Mouse (Mus musculus) CH12.LX (cell line): Measurements from ENCODE around the gene Phlda3. TPM values are rescaled to one million over a fixed set of nuclear protein-coding genes. Genes with fewer than 3 reads are reported as not detected.

Experiments used
- DNase-seq: peaks from one replicate; pipeline ENCODE4 v3.0.0-alpha.2; 2013; ENCODE audit errors: extremely low read depth
- H3K27ac ChIP-seq: 2 replicates; pipeline ENCODE4 v1.5.1; 2012; ENCODE audit warnings: low read depth, mild to moderate bottlenecking, control low read depth, moderate library complexity; ENCODE audit not compliant: insufficient read depth
- H3K27me3 ChIP-seq: replicated peaks from 2 replicates; pipeline ENCODE3; 2012; ENCODE audit warnings: inconsistent platforms
- H3K36me3 ChIP-seq, 2 experiments: replicated peaks in 1 of 2; 2 replicates each; pipeline versions ENCODE3 to v1.6.1; 2012; ENCODE audit warnings: inconsistent platforms in 1 of 2, low read length in 1 of 2, mild to moderate bottlenecking in 1 of 2, mixed read lengths in 1 of 2, moderate library complexity in 1 of 2; ENCODE audit not compliant: control insufficient read depth in 1 of 2, insufficient read depth in 1 of 2
- H3K4me1 ChIP-seq, 2 experiments: 2 replicates each; pipeline ENCODE4 v1.6.1; 2012; ENCODE audit warnings: inconsistent platforms in 1 of 2, moderate library complexity in 1 of 2; ENCODE audit not compliant: insufficient read depth in 2 of 2, control insufficient read depth in 1 of 2
- H3K4me2 ChIP-seq: 2 replicates; pipeline ENCODE4 v1.6.1; 2012; ENCODE audit warnings: low read depth, mild to moderate bottlenecking, control low read depth; ENCODE audit not compliant: poor library complexity, insufficient read depth, severe bottlenecking
- H3K4me3 ChIP-seq, 3 experiments: fragments of 150-350 bp in 1 of 3; sonication (generic) in 1 of 3; replicated peaks in 1 of 3; 2 replicates each; pipeline versions ENCODE3 to v1.5.1; 2011 to 2012; ENCODE audit warnings: low read depth in 2 of 3, low read length in 2 of 3, mild to moderate bottlenecking in 2 of 3, moderate library complexity in 2 of 3, control low read depth in 1 of 3, improper control_type of control experiment in 1 of 3, inconsistent platforms in 1 of 3, mixed read lengths in 1 of 3; ENCODE audit not compliant: poor library complexity in 1 of 3
- H3K79me2 ChIP-seq: replicated peaks from 2 replicates; pipeline ENCODE4 v1.6.1; 2012; ENCODE audit warnings: mild to moderate bottlenecking, moderate library complexity; ENCODE audit not compliant: control insufficient read depth, poor library complexity, insufficient read depth, severe bottlenecking; ENCODE audit errors: extremely low read depth
- H3K9ac ChIP-seq: 2 replicates; pipeline ENCODE4 v1.6.1; 2012; ENCODE audit warnings: low read depth, mild to moderate bottlenecking, control low read depth, moderate library complexity; ENCODE audit not compliant: insufficient read depth
- H3K9me3 ChIP-seq: replicated peaks from 2 replicates; pipeline ENCODE3; 2012; ENCODE audit warnings: low read length, inconsistent platforms, mixed read lengths
- CHD1 ChIP-seq: IDR thresholded peaks from 2 replicates; pipeline ENCODE4 v1.6.1; 2012; ENCODE audit warnings: low read depth, low read length, improper control_type of control experiment, inconsistent platforms
- CTCF ChIP-seq, 2 experiments: IDR thresholded peaks in 1 of 2; conservative IDR thresholded peaks in 1 of 2; 2 replicates each; pipeline ENCODE4 v1.5.1; 2011 to 2012; ENCODE audit warnings: low read depth in 2 of 2, low read length in 2 of 2, improper control_type of control experiment in 1 of 2, inconsistent platforms in 1 of 2, mild to moderate bottlenecking in 1 of 2, moderate library complexity in 1 of 2
- E2F4 ChIP-seq: IDR thresholded peaks from 2 replicates; pipeline ENCODE4 v1.6.1; 2011; ENCODE audit warnings: low read depth, low read length, improper control_type of control experiment; ENCODE audit not compliant: insufficient replicate concordance
- ELF1 ChIP-seq: IDR thresholded peaks from 2 replicates; pipeline ENCODE4 v1.6.1; 2014; ENCODE audit warnings: low read depth, mild to moderate bottlenecking, inconsistent platforms, low read length, improper control_type of control experiment
- ETS1 ChIP-seq: conservative IDR thresholded peaks from 2 replicates; pipeline ENCODE4 v1.6.1; 2012; ENCODE audit warnings: low read depth, mild to moderate bottlenecking, inconsistent platforms, low read length, improper control_type of control experiment, moderate library complexity
- MAZ ChIP-seq: IDR thresholded peaks from 2 replicates; pipeline ENCODE4 v1.6.1; 2012; ENCODE audit warnings: low read depth, mild to moderate bottlenecking, inconsistent platforms, low read length, improper control_type of control experiment, moderate library complexity
- MEF2A ChIP-seq: IDR thresholded peaks from 2 replicates; pipeline ENCODE4 v1.6.1; 2014; ENCODE audit warnings: low read depth, mild to moderate bottlenecking, inconsistent platforms, low read length, improper control_type of control experiment, borderline replicate concordance
- POLR2AphosphoS2 ChIP-seq: IDR thresholded peaks from 2 replicates; pipeline ENCODE4 v1.6.1; 2011; ENCODE audit warnings: low read depth, low read length, improper control_type of control experiment
- RCOR1 ChIP-seq: conservative IDR thresholded peaks from 2 replicates; pipeline ENCODE4 v1.6.1; 2012; ENCODE audit warnings: low read depth, mild to moderate bottlenecking, inconsistent platforms, low read length, improper control_type of control experiment
- TBP ChIP-seq: conservative IDR thresholded peaks from 2 replicates; pipeline ENCODE4 v1.6.1; 2011; ENCODE audit warnings: low read depth, low read length, improper control_type of control experiment
- TCF12 ChIP-seq: IDR thresholded peaks from 2 replicates; pipeline ENCODE4 v1.6.1; 2014; ENCODE audit warnings: low read depth, mild to moderate bottlenecking, inconsistent platforms, low read length, improper control_type of control experiment
- UBTF ChIP-seq: IDR thresholded peaks from 2 replicates; pipeline ENCODE4 v1.6.1; 2012; ENCODE audit warnings: low read depth, mild to moderate bottlenecking, inconsistent platforms, low read length, improper control_type of control experiment, moderate library complexity
- ZC3H11A ChIP-seq: IDR thresholded peaks from 2 replicates; pipeline ENCODE4 v1.6.1; 2012; ENCODE audit warnings: low read depth, mild to moderate bottlenecking, inconsistent platforms, low read length, improper control_type of control experiment
- ZKSCAN1 ChIP-seq: IDR thresholded peaks from 2 replicates; pipeline ENCODE4 v1.6.1; 2012; ENCODE audit warnings: low read depth, inconsistent platforms, low read length, improper control_type of control experiment, borderline replicate concordance
- dilution Hi-C: fragments of 300-500 bp; cut with MboI; formaldehyde crosslinking; loops from 2 replicates; pipeline ENCODE4 v1.14.3; 2020; ENCODE audit warnings: low sequenced_read_pairs; ENCODE audit not compliant: extremely low pct_unique_long_range_greater_than_20kb, extremely low pct_ligation_motif_present
- in situ Hi-C: fragments of 300-500 bp; cut with MboI; formaldehyde crosslinking; loops from 3 replicates; pipeline ENCODE4 v1.14.3; 2019; ENCODE audit warnings: low sequenced_read_pairs, low pct_ligation_motif_present, low pct_unique_long_range_greater_than_20kb, mixed read lengths
- polyA plus RNA-seq: library from polyadenylated mRNA; unstranded; fragments of >175 nt; gene quantifications from 2 replicates; pipeline ENCODE4 v1.2.1, GENCODE M21; 2012; ENCODE audit warnings: low read depth; ENCODE audit not compliant: insufficient read length
- total RNA-seq, 2 experiments: library from RNA; depleted of rRNA; stranded (reverse); fragments of 300-350 nt in 1 of 2; fragments of >200 nt in 1 of 2; gene quantifications; 2 replicates each; pipeline ENCODE4 v1.2.3; 2012 to 2014

Phlda3 gene
- total and polyA plus RNA-seq, 3 experiments = 37.5 to 98.1 (median 49.5) TPM

GRCm38 (mm10) chr1:135731897-135732684, 33.8 kb upstream of the Phlda3 start:
- in situ Hi-C loops = no loop called here

DNA sequence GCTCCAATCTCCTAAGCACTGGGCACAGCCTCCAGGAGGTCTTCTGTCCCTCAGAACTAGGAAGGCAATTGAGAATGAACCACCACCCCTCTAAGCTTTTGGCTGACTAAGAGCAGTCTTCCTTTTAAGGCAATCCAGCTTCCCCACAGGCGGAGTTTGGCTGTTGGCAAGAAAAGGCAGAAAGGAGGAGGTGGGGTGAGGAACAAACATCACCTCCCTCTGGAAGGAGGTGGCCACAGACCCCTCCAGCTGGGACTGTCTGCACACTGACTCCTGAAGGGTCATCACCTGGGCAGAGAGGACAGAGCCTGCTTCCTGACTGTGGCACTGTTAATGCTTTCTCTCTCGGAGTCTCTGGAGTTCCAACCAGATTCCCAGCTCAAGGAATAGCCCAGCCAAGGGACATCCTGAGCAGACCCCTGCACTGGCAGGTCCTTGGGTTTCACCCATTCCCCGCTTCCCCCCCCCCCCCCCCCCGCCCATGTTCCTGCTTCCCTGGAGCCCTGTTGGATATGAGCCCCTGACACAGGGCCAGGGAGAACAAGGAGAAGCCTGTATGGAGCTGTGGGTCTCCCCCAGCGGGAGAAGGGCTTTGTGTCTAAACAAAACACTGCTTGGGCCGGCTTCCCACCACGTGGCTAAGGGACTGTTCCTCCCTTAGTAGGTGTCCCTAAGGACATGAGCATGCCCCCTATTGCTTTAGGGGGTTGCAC, 31.5 kb upstream of the Phlda3 start:
- dilution Hi-C loops (no loop called here), in situ Hi-C loops (no loop called here)
- no peak for DNase-seq
- Histone ChIP-seq H3K27ac (no peak overlapping the region), H3K4me3 (no peak overlapping the region), H3K4me2 (no peak overlapping the region), H3K4me1 (peaks cover 10 to 28% of the 10 kb centered on the region in 2 experiments), H3K36me3 (peaks cover 4 to 47% of the 10 kb centered on the region in 2 experiments), H3K79me2 (no peaks in the 10 kb centered on the region), H3K27me3 (no peaks in the 10 kb centered on the region), H3K9me3 (no peaks in the 10 kb centered on the region), H3K9ac (no peak overlapping the region)
- TF ChIP-seq ELF1 = no peak
- TF ChIP-seq UBTF = no peak
- TF ChIP-seq ZKSCAN1 = no peak
- no peak for TF ChIP-seq POLR2AphosphoS2
- no peak for TF ChIP-seq ZC3H11A
- no peak for TF ChIP-seq CTCF (conservative IDR thresholded peaks at IDR 0.05 in 1 of 2, IDR thresholded peaks at IDR 0.05 in 1 of 2; ENCODE audit: low read depth in 2 of 2, low read length in 2 of 2)
- TF ChIP-seq CHD1 = no peak
- TF ChIP-seq ETS1 = no peak
- no peak for TF ChIP-seq MEF2A
- TF ChIP-seq E2F4 = no peak
- no peak for TF ChIP-seq RCOR1
- no peak for TF ChIP-seq TCF12

More at GRCm38 (mm10) chr1:135731897-135732684, 33.8 kb upstream of the Phlda3 start:
- no peak for TF ChIP-seq TBP
- TF ChIP-seq MAZ = no peak
- Histone ChIP-seq H3K79me2 (no peaks in the 10 kb centered on the region), H3K36me3 (peaks cover 0 to 35% of the 10 kb centered on the region in 2 experiments), H3K4me2 (no peak overlapping the region), H3K27ac (no peak overlapping the region), H3K27me3 (no peaks in the 10 kb centered on the region), H3K4me3 (no peak overlapping the region), H3K9ac (no peak overlapping the region), H3K4me1 (peaks cover 4 to 35% of the 10 kb centered on the region in 2 experiments), H3K9me3 (no peaks in the 10 kb centered on the region)
- no peak for DNase-seq
- dilution Hi-C loops = no loop called here
